Mouse (Mus musculus) embryo, embryonic 9.5 days (tissue): ENCODE results near the gene Rora.

Experiments
- DNase-seq: peaks from one replicate; pipeline ENCODE4 v3.0.0-alpha.2; 2017; ENCODE audit errors: extremely low spot score

Gene Rora

GRCm38 (mm10) chr9:69008706-69009105, 355.1 kb downstream of the Rora start:
- DNase-seq, result no peak

- DNase-seq, result no peak
Observed at GRCm38 (mm10) chr9:69010886-69011285, 357.3 kb downstream of the Rora start.

GRCm38 (mm10) chr9:69013186-69013715, 359.7 kb downstream of the Rora start:
- DNase-seq, result no peak

- DNase-seq, result no peak
Observed at GRCm38 (mm10) chr9:69014203-69014602, 360.6 kb downstream of the Rora start.

- DNase-seq, result no peak
Observed at GRCm38 (mm10) chr9:69020381-69020780, 366.8 kb downstream of the Rora start.

GRCm38 (mm10) chr9:69021482-69021881, 367.9 kb downstream of the Rora start:
- no peak for DNase-seq

- no peak for DNase-seq
Observed at GRCm38 (mm10) chr9:69023314-69023713, 369.7 kb downstream of the Rora start.

GRCm38 (mm10) chr9:69028177-69028576, 374.6 kb downstream of the Rora start:
- no peak for DNase-seq

GRCm38 (mm10) chr9:69034301-69034871, 380.8 kb downstream of the Rora start:
- no peak for DNase-seq

- DNase-seq, result no peak
Observed at GRCm38 (mm10) chr9:69035456-69035855, 381.9 kb downstream of the Rora start.

GRCm38 (mm10) chr9:69036296-69036695, 382.7 kb downstream of the Rora start:
- no peak for DNase-seq

GRCm38 (mm10) chr9:69043920-69044613, 390.5 kb downstream of the Rora start:
- DNase-seq, result no peak

- DNase-seq, result no peak
Observed at GRCm38 (mm10) chr9:69044614-69045133, 391.1 kb downstream of the Rora start.

- no peak for DNase-seq
Observed at GRCm38 (mm10) chr9:69045908-69046307, 392.3 kb downstream of the Rora start.

- no peak for DNase-seq
Observed at GRCm38 (mm10) chr9:69050856-69051255, 397.3 kb downstream of the Rora start.

- DNase-seq, result no peak
Observed at GRCm38 (mm10) chr9:69051890-69052289, 398.3 kb downstream of the Rora start.

GRCm38 (mm10) chr9:69055302-69055701, 401.7 kb downstream of the Rora start:
- no peak for DNase-seq

GRCm38 (mm10) chr9:69071203-69071867, 417.7 kb downstream of the Rora start:
- no peak for DNase-seq

GRCm38 (mm10) chr9:69073271-69073670, 419.7 kb downstream of the Rora start:
- no peak for DNase-seq

- DNase-seq, result no peak
Observed at GRCm38 (mm10) chr9:69084086-69084719, 430.6 kb downstream of the Rora start.

GRCm38 (mm10) chr9:69084720-69085661, 431.4 kb downstream of the Rora start:
- no peak for DNase-seq
